Mouse (Mus musculus) lung, embryonic 16.5 days (tissue): ENCODE data around the gene Pfdn4. TPM values are rescaled to one million over a fixed set of nuclear protein-coding genes. Genes with fewer than 3 reads are reported as not detected.

ENCODE experiments used
- ATAC-seq: fragments of 200-750 bp; cut with Nextera tagmentation; 2 replicates; pipeline ENCODE4 v1.8.0; 2017; ENCODE audit warnings: low read depth, mild to moderate bottlenecking, moderate library complexity
- H3K27ac ChIP-seq: fragments of 300-500 bp; sonication (generic); 2 replicates; pipeline ENCODE4 v1.5.1; 2014; ENCODE audit warnings: mild to moderate bottlenecking, control low read depth, low read length
- H3K27me3 ChIP-seq: fragments of 300-500 bp; sonication (generic); 2 replicates; pipeline ENCODE4 v1.6.1; 2014; ENCODE audit warnings: low read depth, low read length, mixed read lengths; ENCODE audit not compliant: control insufficient read depth, insufficient read depth
- H3K36me3 ChIP-seq: fragments of 300-500 bp; sonication (generic); 2 replicates; pipeline ENCODE4 v1.6.1; 2014; ENCODE audit warnings: low read length; ENCODE audit not compliant: control insufficient read depth, insufficient read depth
- H3K4me1 ChIP-seq: fragments of 300-500 bp; sonication (generic); replicated peaks from 2 replicates; pipeline ENCODE4 v1.6.1; 2014; ENCODE audit warnings: low read length, mixed read lengths; ENCODE audit not compliant: control insufficient read depth, insufficient read depth
- H3K4me2 ChIP-seq: fragments of 300-500 bp; sonication (generic); 2 replicates; pipeline ENCODE4 v1.6.1; 2014; ENCODE audit warnings: low read depth, low read length, control low read depth
- H3K4me3 ChIP-seq: fragments of 300-500 bp; sonication (generic); 2 replicates; pipeline ENCODE4 v1.5.1; 2014; ENCODE audit warnings: mild to moderate bottlenecking, low read length, control low read depth
- H3K9ac ChIP-seq: fragments of 300-500 bp; sonication (generic); 2 replicates; pipeline ENCODE4 v1.6.1; 2014; ENCODE audit warnings: low read length, control low read depth
- H3K9me3 ChIP-seq: fragments of 300-500 bp; sonication (generic); 2 replicates; pipeline ENCODE4 v1.6.1; 2016; ENCODE audit warnings: low read length; ENCODE audit not compliant: control insufficient read depth
- WGBS: fragments of 180-500 bp; shearing (Covaris S2); extraction: QIAGEN DNeasy Blood & Tissue Kit; methylation state at CpG from one replicate; pipeline ENCODE4 v1.1.7; 2014; 5-methylcytosine and 5-hydroxymethylcytosine counted together
- polyA plus RNA-seq: library from polyadenylated mRNA; unstranded; fragments of >200 nt; fragmentation: Nextera tagmentation; extraction: Ambion mirVana; gene quantifications from 2 replicates; pipeline ENCODE4 v1.2.1, GENCODE M21; 2015

Pfdn4 gene
- polyA plus RNA-seq, 1 experiment from 2014 or later: 77.2 TPM

DNA sequence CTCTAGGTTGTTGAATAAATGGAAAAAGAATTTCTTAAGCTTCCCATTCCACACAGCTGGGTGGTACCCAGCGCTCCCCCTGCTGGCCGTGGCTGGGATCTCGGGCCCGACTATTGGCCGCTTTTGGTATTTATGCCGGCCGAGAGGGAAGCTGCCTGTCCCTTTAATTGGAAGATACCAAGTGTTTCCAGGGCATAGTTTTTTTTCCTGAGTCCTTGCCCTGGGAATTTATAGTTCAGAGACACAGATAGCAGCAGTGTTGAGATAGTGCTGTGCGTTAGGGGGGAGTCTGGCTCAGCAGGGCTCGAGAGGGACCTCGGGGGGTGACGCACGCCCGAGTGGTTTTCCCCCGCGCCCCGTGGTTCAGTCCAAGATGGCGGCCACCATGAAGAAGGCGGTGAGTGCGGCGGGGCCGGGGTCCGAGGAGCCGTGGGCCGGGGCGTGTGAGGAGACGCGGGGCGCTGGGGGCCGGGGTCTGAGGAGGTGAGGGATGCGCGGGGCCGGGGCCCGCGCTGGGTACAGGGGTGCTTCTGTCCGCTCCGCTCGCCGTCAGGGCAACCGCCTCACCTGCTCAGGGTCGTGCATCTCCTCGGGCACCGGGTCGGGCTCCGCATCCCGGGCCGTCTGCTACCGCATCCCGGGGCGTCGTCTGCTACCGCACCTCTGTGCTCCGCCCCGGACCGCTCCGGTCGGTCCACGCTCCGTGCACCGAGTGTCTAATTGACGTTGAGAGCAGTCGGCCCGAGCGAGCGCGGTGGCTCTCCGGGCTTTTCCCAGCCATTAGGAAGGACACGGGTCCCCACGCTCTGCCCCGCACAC, 15.1 kb downstream of the Pfdn4 start:
- peak overlapping the region; percentile 69 for H3K4me2 ChIP-seq
- H3K27me3 ChIP-seq: no peaks in the 10 kb centered on the region
- H3K9me3 ChIP-seq: no peaks in the 10 kb centered on the region
- under 1% methylated on average over 62 of the region's 69 CpGs for WGBS
- H3K9ac ChIP-seq: peak overlapping the region; percentile 94
- peaks cover 17% of the 10 kb centered on the region for H3K4me1 ChIP-seq
- H3K4me3 ChIP-seq: peak overlapping the region; percentile 94
- ATAC-seq: peak; percentile 74
- H3K36me3 ChIP-seq: peaks cover 8% of the 10 kb centered on the region
- peak overlapping the region; percentile 73; the same call in 1 of the 2 replicates for H3K27ac ChIP-seq

GRCm38 (mm10) chr2:170513756-170514155, 17.5 kb downstream of the Pfdn4 start:
- Histone ChIP-seq H3K27me3 (no peaks in the 10 kb centered on the region), H3K4me3 (no peak overlapping the region), H3K9me3 (no peaks in the 10 kb centered on the region), H3K36me3 (peaks cover 22% of the 10 kb centered on the region), H3K4me1 (peaks cover 14% of the 10 kb centered on the region), H3K4me2 (no peak overlapping the region), H3K27ac (no peak overlapping the region), H3K9ac (no peak overlapping the region)
- ATAC-seq: no peak
- WGBS: 90% methylated on average over 12 of the region's 12 CpGs

GRCm38 (mm10) chr2:170520321-170520971, 24.2 kb downstream of the Pfdn4 start:
- Histone ChIP-seq H3K9me3 (no peaks in the 10 kb centered on the region), H3K27ac (no peak overlapping the region), H3K36me3 (peaks cover 28% of the 10 kb centered on the region), H3K4me1 (no peaks in the 10 kb centered on the region), H3K27me3 (no peaks in the 10 kb centered on the region), H3K4me3 (no peak overlapping the region), H3K9ac (no peak overlapping the region), H3K4me2 (no peak overlapping the region)
- peak; percentile 69 for ATAC-seq
- WGBS: 9% methylated on average over 7 of the region's 7 CpGs

DNA sequence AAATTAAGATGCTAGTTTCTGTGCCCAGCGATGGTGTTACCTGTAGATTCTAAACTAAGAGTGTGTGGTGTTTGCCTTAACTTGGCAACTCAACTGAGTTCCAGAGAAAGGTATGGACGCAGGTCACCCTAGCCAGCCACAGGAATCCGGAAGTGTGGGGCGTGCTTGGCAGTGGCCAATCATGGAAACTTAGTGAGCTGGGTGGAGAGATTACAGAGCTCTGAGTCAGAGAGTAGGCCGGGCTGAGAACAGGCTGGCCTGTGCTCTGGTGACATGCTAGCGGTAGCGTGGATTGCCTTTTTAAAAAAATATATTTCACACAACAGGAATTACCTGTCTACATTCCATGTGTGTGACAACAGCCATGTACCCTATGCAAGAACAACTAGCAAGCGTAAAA, 30.3 kb downstream of the Pfdn4 start:
- WGBS: 59% methylated on average over 8 of the region's 8 CpGs
- Histone ChIP-seq H3K4me1 (no peaks in the 10 kb centered on the region), H3K36me3 (no peaks in the 10 kb centered on the region), H3K4me3 (no peak overlapping the region), H3K27me3 (no peaks in the 10 kb centered on the region), H3K4me2 (no peak overlapping the region), H3K9ac (no peak overlapping the region), H3K27ac (no peak overlapping the region), H3K9me3 (no peaks in the 10 kb centered on the region)
- peak; percentile 88 for ATAC-seq

- no peak overlapping the region for H3K27ac ChIP-seq
- ATAC-seq: no peak
- no peaks in the 10 kb centered on the region for H3K36me3 ChIP-seq
- 88% methylated on average over 16 of the region's 16 CpGs for WGBS
- H3K4me2 ChIP-seq: no peak overlapping the region
- H3K4me1 ChIP-seq: no peaks in the 10 kb centered on the region
- H3K9ac ChIP-seq: no peak overlapping the region
- H3K4me3 ChIP-seq: no peak overlapping the region
- no peaks in the 10 kb centered on the region for H3K9me3 ChIP-seq
- H3K27me3 ChIP-seq: no peaks in the 10 kb centered on the region
Observed at GRCm38 (mm10) chr2:170528061-170528460, 31.8 kb downstream of the Pfdn4 start.

GRCm38 (mm10) chr2:170529766-170530165, 33.5 kb downstream of the Pfdn4 start:
- no peak overlapping the region for H3K27ac ChIP-seq
- H3K36me3 ChIP-seq: no peaks in the 10 kb centered on the region
- no peak overlapping the region for H3K9ac ChIP-seq
- ATAC-seq: no peak
- no peaks in the 10 kb centered on the region for H3K4me1 ChIP-seq
- H3K4me2 ChIP-seq: no peak overlapping the region
- WGBS: 93% methylated on average over 7 of the region's 7 CpGs
- no peaks in the 10 kb centered on the region for H3K27me3 ChIP-seq
- H3K4me3 ChIP-seq: no peak overlapping the region
- H3K9me3 ChIP-seq: no peaks in the 10 kb centered on the region

DNA sequence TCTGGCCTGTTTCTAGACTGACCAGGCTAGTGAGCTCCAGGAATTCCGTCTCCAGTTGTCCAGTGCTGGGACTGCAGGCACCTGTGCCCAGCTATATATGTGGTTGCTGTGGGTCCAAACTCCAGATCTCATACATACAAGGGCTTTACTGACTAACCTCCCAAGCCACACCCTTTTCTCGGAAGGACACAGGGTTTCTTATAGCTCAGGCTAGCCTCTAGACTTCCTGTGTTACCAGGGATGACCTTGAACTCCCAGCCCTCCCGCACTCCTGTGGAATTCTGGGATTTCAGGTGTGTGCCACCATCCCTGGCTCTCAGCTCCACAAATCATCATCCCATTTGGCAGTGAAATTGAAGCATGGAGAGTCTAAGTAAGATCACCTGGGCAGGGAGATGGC, 34.0 kb downstream of the Pfdn4 start:
- no peak for ATAC-seq

DNA sequence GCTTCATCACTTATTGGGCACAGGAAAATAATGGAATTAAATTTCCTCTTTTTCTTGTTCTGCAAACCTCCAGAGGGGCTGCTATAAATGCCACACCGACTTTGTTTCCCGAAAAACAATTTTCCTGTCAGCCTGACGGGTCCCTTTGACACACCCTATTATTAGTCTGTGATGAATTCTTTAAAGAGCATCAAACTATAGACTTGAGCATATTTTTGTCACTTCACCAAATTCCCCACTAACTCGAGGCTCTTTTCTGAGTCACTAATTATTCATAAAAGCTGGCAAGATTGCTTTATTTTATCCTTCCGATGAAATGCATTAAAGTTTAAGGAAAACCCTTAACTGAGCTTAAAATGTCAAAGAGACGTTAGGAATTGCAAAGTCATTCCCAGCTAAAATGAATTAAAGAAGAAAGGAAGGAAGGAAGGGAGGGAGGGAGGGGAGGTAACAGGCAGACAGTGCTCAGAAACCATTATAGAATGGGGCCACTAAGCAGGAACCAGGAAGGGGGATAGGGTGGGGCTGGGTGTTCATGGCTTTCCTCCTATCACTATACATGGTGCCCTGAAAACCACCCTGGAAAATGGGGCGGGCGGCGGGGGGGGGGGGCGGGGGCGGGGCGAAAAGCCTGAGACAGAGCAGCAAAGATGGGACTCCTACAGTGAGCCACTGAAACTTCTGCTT, 38.0 kb downstream of the Pfdn4 start:
- no peak overlapping the region for H3K27ac ChIP-seq
- no peaks in the 10 kb centered on the region for H3K27me3 ChIP-seq
- no peaks in the 10 kb centered on the region for H3K36me3 ChIP-seq
- H3K4me1 ChIP-seq: no peaks in the 10 kb centered on the region
- no peak overlapping the region for H3K4me2 ChIP-seq
- H3K9me3 ChIP-seq: no peaks in the 10 kb centered on the region
- H3K9ac ChIP-seq: no peak overlapping the region
- ATAC-seq: no peak
- H3K4me3 ChIP-seq: no peak overlapping the region
- WGBS: 61% methylated on average over 8 of the region's 12 CpGs

More for the DNA sequence above, 34.0 kb downstream of the Pfdn4 start:
- no peak overlapping the region for H3K27ac ChIP-seq
- no peak overlapping the region for H3K4me2 ChIP-seq
- H3K36me3 ChIP-seq: no peaks in the 10 kb centered on the region
- 84% methylated on average over 3 of the region's 3 CpGs for WGBS
- no peaks in the 10 kb centered on the region for H3K9me3 ChIP-seq
- H3K4me3 ChIP-seq: no peak overlapping the region
- no peaks in the 10 kb centered on the region for H3K4me1 ChIP-seq
- no peaks in the 10 kb centered on the region for H3K27me3 ChIP-seq
- no peak overlapping the region for H3K9ac ChIP-seq

DNA sequence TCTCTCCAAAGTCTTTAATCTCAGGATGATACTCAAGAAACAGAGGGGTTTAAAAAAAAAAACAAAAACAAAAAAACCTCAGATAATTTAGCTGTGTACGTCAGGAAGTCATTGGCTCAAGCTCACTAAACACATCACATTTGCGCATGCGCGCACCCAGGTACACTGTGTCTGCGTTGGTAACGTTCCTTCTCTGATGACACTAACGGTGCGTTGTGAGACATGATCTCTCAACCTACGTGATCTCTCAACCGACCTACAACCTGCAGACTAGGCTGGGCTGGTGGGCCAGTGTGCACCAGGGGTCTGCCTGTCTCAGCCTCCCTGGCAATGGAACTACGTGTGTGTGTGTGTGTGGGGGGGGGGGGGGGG, 38.6 kb downstream of the Pfdn4 start:
- Histone ChIP-seq H3K27me3 (no peaks in the 10 kb centered on the region), H3K27ac (no peak overlapping the region), H3K9me3 (no peaks in the 10 kb centered on the region), H3K4me3 (no peak overlapping the region), H3K9ac (no peak overlapping the region), H3K4me2 (no peak overlapping the region), H3K4me1 (no peaks in the 10 kb centered on the region), H3K36me3 (no peaks in the 10 kb centered on the region)
- ATAC-seq: no peak
- 89% methylated on average over 10 of the region's 11 CpGs for WGBS
